Mouse (Mus musculus) CH12.LX (cell line): ENCODE results near the gene Nepro. TPM values are rescaled to one million over a fixed set of nuclear protein-coding genes. Genes with fewer than 3 reads are reported as not detected.

ENCODE experiments used
- DNase-seq: peaks from one replicate; pipeline ENCODE4 v3.0.0-alpha.2; 2013; ENCODE audit errors: extremely low read depth
- H3K27ac ChIP-seq: 2 replicates; pipeline ENCODE4 v1.5.1; 2012; ENCODE audit warnings: low read depth, mild to moderate bottlenecking, control low read depth, moderate library complexity; ENCODE audit not compliant: insufficient read depth
- H3K27me3 ChIP-seq: replicated peaks from 2 replicates; pipeline ENCODE3; 2012; ENCODE audit warnings: inconsistent platforms
- H3K36me3 ChIP-seq, 2 experiments: replicated peaks in 1 of 2; 2 replicates each; pipeline versions ENCODE3 to v1.6.1; 2012; ENCODE audit warnings: inconsistent platforms in 1 of 2, low read length in 1 of 2, mild to moderate bottlenecking in 1 of 2, mixed read lengths in 1 of 2, moderate library complexity in 1 of 2; ENCODE audit not compliant: control insufficient read depth in 1 of 2, insufficient read depth in 1 of 2
- H3K4me1 ChIP-seq, 2 experiments: 2 replicates each; pipeline ENCODE4 v1.6.1; 2012; ENCODE audit warnings: inconsistent platforms in 1 of 2, moderate library complexity in 1 of 2; ENCODE audit not compliant: insufficient read depth in 2 of 2, control insufficient read depth in 1 of 2
- H3K4me2 ChIP-seq: 2 replicates; pipeline ENCODE4 v1.6.1; 2012; ENCODE audit warnings: low read depth, mild to moderate bottlenecking, control low read depth; ENCODE audit not compliant: poor library complexity, insufficient read depth, severe bottlenecking
- H3K4me3 ChIP-seq, 3 experiments: fragments of 150-350 bp in 1 of 3; sonication (generic) in 1 of 3; replicated peaks in 1 of 3; 2 replicates each; pipeline versions ENCODE3 to v1.5.1; 2011 to 2012; ENCODE audit warnings: low read depth in 2 of 3, low read length in 2 of 3, mild to moderate bottlenecking in 2 of 3, moderate library complexity in 2 of 3, control low read depth in 1 of 3, improper control_type of control experiment in 1 of 3, inconsistent platforms in 1 of 3, mixed read lengths in 1 of 3; ENCODE audit not compliant: poor library complexity in 1 of 3
- H3K79me2 ChIP-seq: replicated peaks from 2 replicates; pipeline ENCODE4 v1.6.1; 2012; ENCODE audit warnings: mild to moderate bottlenecking, moderate library complexity; ENCODE audit not compliant: control insufficient read depth, poor library complexity, insufficient read depth, severe bottlenecking; ENCODE audit errors: extremely low read depth
- H3K9ac ChIP-seq: 2 replicates; pipeline ENCODE4 v1.6.1; 2012; ENCODE audit warnings: low read depth, mild to moderate bottlenecking, control low read depth, moderate library complexity; ENCODE audit not compliant: insufficient read depth
- H3K9me3 ChIP-seq: replicated peaks from 2 replicates; pipeline ENCODE3; 2012; ENCODE audit warnings: low read length, inconsistent platforms, mixed read lengths
- CHD1 ChIP-seq: IDR thresholded peaks from 2 replicates; pipeline ENCODE4 v1.6.1; 2012; ENCODE audit warnings: low read depth, low read length, improper control_type of control experiment, inconsistent platforms
- CHD2 ChIP-seq: IDR thresholded peaks from 2 replicates; pipeline ENCODE4 v1.6.1; 2011; ENCODE audit warnings: low read length, improper control_type of control experiment
- CTCF ChIP-seq, 2 experiments: IDR thresholded peaks in 1 of 2; conservative IDR thresholded peaks in 1 of 2; 2 replicates each; pipeline ENCODE4 v1.5.1; 2011 to 2012; ENCODE audit warnings: low read depth in 2 of 2, low read length in 2 of 2, improper control_type of control experiment in 1 of 2, inconsistent platforms in 1 of 2, mild to moderate bottlenecking in 1 of 2, moderate library complexity in 1 of 2
- E2F4 ChIP-seq: IDR thresholded peaks from 2 replicates; pipeline ENCODE4 v1.6.1; 2011; ENCODE audit warnings: low read depth, low read length, improper control_type of control experiment; ENCODE audit not compliant: insufficient replicate concordance
- ELF1 ChIP-seq: IDR thresholded peaks from 2 replicates; pipeline ENCODE4 v1.6.1; 2014; ENCODE audit warnings: low read depth, mild to moderate bottlenecking, inconsistent platforms, low read length, improper control_type of control experiment
- GABPA ChIP-seq: IDR thresholded peaks from 2 replicates; pipeline ENCODE4 v1.6.1; 2012; ENCODE audit warnings: low read depth, low read length, improper control_type of control experiment, inconsistent platforms; ENCODE audit not compliant: insufficient replicate concordance
- HCFC1 ChIP-seq: IDR thresholded peaks from 2 replicates; pipeline ENCODE4 v1.6.1; 2012; ENCODE audit warnings: low read depth, mild to moderate bottlenecking, inconsistent platforms, low read length, improper control_type of control experiment
- KAT2A ChIP-seq: IDR thresholded peaks from 2 replicates; pipeline ENCODE4 v1.6.1; 2012; ENCODE audit warnings: low read length, improper control_type of control experiment, inconsistent platforms; ENCODE audit not compliant: insufficient replicate concordance
- MAZ ChIP-seq: IDR thresholded peaks from 2 replicates; pipeline ENCODE4 v1.6.1; 2012; ENCODE audit warnings: low read depth, mild to moderate bottlenecking, inconsistent platforms, low read length, improper control_type of control experiment, moderate library complexity
- MXI1 ChIP-seq: IDR thresholded peaks from 2 replicates; pipeline ENCODE4 v1.6.1; 2011; ENCODE audit warnings: mild to moderate bottlenecking, low read depth, low read length, improper control_type of control experiment
- NELFE ChIP-seq: IDR thresholded peaks from 2 replicates; pipeline ENCODE4 v1.6.1; 2011; ENCODE audit warnings: low read depth, low read length, improper control_type of control experiment
- NRF1 ChIP-seq: IDR thresholded peaks from 2 replicates; pipeline ENCODE4 v1.6.1; 2014; ENCODE audit warnings: low read depth, mild to moderate bottlenecking, inconsistent platforms, low read length, improper control_type of control experiment, moderate library complexity
- POLR2AphosphoS2 ChIP-seq: IDR thresholded peaks from 2 replicates; pipeline ENCODE4 v1.6.1; 2011; ENCODE audit warnings: low read depth, low read length, improper control_type of control experiment
- SMC3 ChIP-seq: IDR thresholded peaks from 2 replicates; pipeline ENCODE4 v1.6.1; 2011; ENCODE audit warnings: low read depth, low read length, improper control_type of control experiment
- TCF12 ChIP-seq: IDR thresholded peaks from 2 replicates; pipeline ENCODE4 v1.6.1; 2014; ENCODE audit warnings: low read depth, mild to moderate bottlenecking, inconsistent platforms, low read length, improper control_type of control experiment
- USF1 ChIP-seq: IDR thresholded peaks from 2 replicates; pipeline ENCODE4 v1.6.1; 2014; ENCODE audit warnings: low read depth, mild to moderate bottlenecking, inconsistent platforms, low read length, improper control_type of control experiment
- USF2 ChIP-seq: conservative IDR thresholded peaks from 2 replicates; pipeline ENCODE4 v1.6.1; 2011; ENCODE audit warnings: low read depth, low read length, improper control_type of control experiment
- ZC3H11A ChIP-seq: IDR thresholded peaks from 2 replicates; pipeline ENCODE4 v1.6.1; 2012; ENCODE audit warnings: low read depth, mild to moderate bottlenecking, inconsistent platforms, low read length, improper control_type of control experiment
- ZNF384 ChIP-seq: IDR thresholded peaks from 2 replicates; pipeline ENCODE4 v1.6.1; 2012; ENCODE audit warnings: low read depth, low read length, improper control_type of control experiment, inconsistent platforms
- dilution Hi-C: fragments of 300-500 bp; cut with MboI; formaldehyde crosslinking; loops from 2 replicates; pipeline ENCODE4 v1.14.3; 2020; ENCODE audit warnings: low sequenced_read_pairs; ENCODE audit not compliant: extremely low pct_unique_long_range_greater_than_20kb, extremely low pct_ligation_motif_present
- in situ Hi-C: fragments of 300-500 bp; cut with MboI; formaldehyde crosslinking; loops from 3 replicates; pipeline ENCODE4 v1.14.3; 2019; ENCODE audit warnings: low sequenced_read_pairs, low pct_ligation_motif_present, low pct_unique_long_range_greater_than_20kb, mixed read lengths
- polyA plus RNA-seq: library from polyadenylated mRNA; unstranded; fragments of >175 nt; gene quantifications from 2 replicates; pipeline ENCODE4 v1.2.1, GENCODE M21; 2012; ENCODE audit warnings: low read depth; ENCODE audit not compliant: insufficient read length
- total RNA-seq, 2 experiments: library from RNA; depleted of rRNA; stranded (reverse); fragments of 300-350 nt in 1 of 2; fragments of >200 nt in 1 of 2; gene quantifications; 2 replicates each; pipeline ENCODE4 v1.2.3; 2012 to 2014

Gene Nepro
- total and polyA plus RNA-seq, 3 experiments: 14.0 to 35.4 (median 34.5) TPM

DNA sequence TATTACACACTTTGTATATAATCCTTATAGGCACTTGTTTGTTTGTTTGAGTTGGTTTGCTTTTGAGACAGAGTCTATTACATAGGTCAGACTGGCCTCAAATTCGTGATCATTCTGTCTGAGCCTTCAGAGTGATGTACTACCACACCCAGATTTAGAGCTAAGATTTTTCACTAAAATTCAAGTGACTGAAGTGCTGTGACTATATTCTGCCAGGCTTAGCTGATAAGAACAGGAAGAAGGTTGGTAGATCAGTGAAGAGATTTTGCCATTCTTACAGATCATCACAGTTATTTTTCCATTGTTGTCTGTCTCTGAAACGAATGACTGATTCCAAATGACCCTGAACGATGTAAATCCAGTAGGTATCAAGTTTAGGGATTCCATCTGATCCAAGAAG, 23.9 kb downstream of the Nepro start:
- DNase-seq: no peak
- Histone ChIP-seq H3K27me3 (no peaks in the 10 kb centered on the region), H3K4me3 (no peak overlapping the region), H3K79me2 (peaks cover 4% of the 10 kb centered on the region), H3K4me2 (no peak overlapping the region), H3K36me3 (peaks cover 0 to 3% of the 10 kb centered on the region in 2 experiments), H3K4me1 (peaks cover 4 to 25% of the 10 kb centered on the region in 2 experiments), H3K9ac (no peak overlapping the region), H3K27ac (no peak overlapping the region), H3K9me3 (no peaks in the 10 kb centered on the region)
- dilution Hi-C loops (no loop called here), in situ Hi-C loops (no loop called here)
- TF ChIP-seq CHD1 (no peak), MXI1 (no peak), NELFE (no peak), NRF1 (no peak), ZC3H11A (no peak), ELF1 (no peak)

DNA sequence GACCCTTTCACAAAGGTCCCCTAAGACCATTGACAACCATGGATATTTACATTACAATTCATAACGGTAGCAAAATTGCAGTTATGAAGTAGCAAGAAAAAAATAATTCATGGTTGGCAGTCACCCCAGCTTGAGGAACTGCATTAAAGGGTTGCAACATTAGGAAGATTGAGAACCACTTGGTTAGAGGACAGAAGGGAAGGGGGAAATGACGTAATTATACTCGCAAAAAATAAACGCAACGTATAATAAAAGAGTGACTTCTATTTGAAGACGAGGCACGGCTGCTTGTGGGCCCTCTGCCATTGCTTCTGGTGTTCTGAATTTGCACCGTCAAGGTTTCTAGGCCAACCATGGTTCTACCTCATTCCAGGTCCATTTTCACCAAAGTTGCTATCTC, 33.6 kb downstream of the Nepro start:
- Histone ChIP-seq H3K36me3 (no peaks in the 10 kb centered on the region), H3K79me2 (no peaks in the 10 kb centered on the region), H3K9me3 (no peaks in the 10 kb centered on the region), H3K4me1 (peaks cover 0 to 3% of the 10 kb centered on the region in 2 experiments; a peak in 1 of 4 replicates), H3K4me2 (no peak overlapping the region), H3K27ac (no peak overlapping the region), H3K4me3 (no peak overlapping the region), H3K9ac (no peak overlapping the region), H3K27me3 (no peaks in the 10 kb centered on the region)
- in situ Hi-C loops: no loop called here
- no peak for TF ChIP-seq CHD2
- TF ChIP-seq USF1: no peak
- no peak for TF ChIP-seq SMC3
- TF ChIP-seq HCFC1: no peak
- TF ChIP-seq KAT2A: no peak
- no peak for TF ChIP-seq TCF12
- TF ChIP-seq CHD1: no peak
- no peak for TF ChIP-seq MAZ
- TF ChIP-seq E2F4: no peak
- no peak for TF ChIP-seq CTCF (conservative IDR thresholded peaks at IDR 0.05 in 1 of 2, IDR thresholded peaks at IDR 0.05 in 1 of 2; ENCODE audit: low read depth in 2 of 2, low read length in 2 of 2)
- no peak for TF ChIP-seq POLR2AphosphoS2
- no peak for TF ChIP-seq ZNF384
- TF ChIP-seq USF2: no peak
- TF ChIP-seq NELFE: no peak
- no peak for TF ChIP-seq GABPA
- dilution Hi-C loops: no loop called here
- DNase-seq: no peak
